Mouse (Mus musculus): Measurements from ENCODE around the gene Lmf2. TPM values are rescaled to one million over a fixed set of nuclear protein-coding genes. Genes with fewer than 3 reads are reported as not detected.

Lmf2 gene
- polyA plus RNA-seq (2016; fragmentation: Nextera tagmentation; extraction: Ambion mirVana) = 46.9 and 49.4 TPM in 2 replicates

DNA sequence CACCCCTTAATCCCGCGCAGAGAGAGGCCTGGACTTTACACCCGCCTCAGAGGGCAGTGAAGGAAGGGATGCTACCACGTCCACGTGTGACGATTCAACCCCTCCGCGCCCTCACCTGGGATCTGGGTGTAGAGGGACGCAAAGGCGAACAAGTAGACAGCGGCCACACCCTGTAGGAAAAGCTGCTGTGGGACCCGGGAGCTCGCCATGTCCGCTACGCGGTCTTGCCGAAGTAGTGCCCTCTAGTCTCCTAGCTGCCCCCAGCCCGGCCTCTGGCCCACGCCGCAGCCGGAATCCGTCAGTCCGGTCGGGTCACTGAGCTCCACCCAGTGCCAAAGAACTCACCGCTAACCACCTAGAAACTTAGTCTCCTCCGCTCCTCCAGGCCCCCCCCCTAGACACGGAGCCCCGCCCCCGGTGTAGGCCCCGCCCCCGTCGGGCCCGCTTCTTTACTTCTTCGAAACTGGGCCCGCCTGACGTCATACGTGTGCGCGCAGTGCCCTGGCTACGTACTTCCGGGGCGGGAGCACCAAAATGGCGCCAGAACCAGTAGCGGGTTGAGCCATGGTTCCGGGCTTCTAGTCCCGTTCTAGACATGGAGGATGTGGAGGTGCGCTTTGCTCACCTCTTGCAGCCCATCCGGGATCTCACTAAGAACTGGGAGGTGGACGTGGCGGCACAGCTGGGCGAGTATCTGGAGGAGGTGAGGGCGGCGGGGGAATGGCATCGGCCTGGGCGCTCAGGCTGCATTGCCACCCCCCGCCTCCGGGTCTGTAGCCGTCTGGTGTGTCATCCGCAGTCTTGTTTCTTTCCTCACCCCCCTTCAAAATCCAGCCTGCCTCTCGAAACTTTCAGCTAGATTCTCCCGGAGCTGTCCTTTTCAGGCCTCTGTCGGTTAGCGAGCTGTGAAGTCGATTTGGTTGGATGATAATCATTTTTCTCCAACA is at the start of gene Lmf2, which contains the start of gene Ncaph2:
Gene Lmf2, minus strand, starts transcription at position 419 of the 947 bp plus-strand sequence.
Gene Ncaph2, plus strand, starts transcription at position 479 of the 947 bp plus-strand sequence.
- peak within 1 kb of the TSS; percentile 94 for H3K4me3 ChIP-seq
- peaks cover 36% of the 10 kb centered on the region for H3K4me1 ChIP-seq (replicated peaks)
- H3K9me3 ChIP-seq (replicated peaks) = no peaks in the 10 kb centered on the region
- peaks cover 47% of the 10 kb centered on the region for H3K36me3 ChIP-seq
- peak; percentile 92 for ATAC-seq (ENCODE audit: insufficient number of reproducible peaks, low FRiP score)
- H3K4me2 ChIP-seq = peak within 1 kb of the TSS; percentile 84
- peak within 1 kb of the TSS; percentile 91 for H3K9ac ChIP-seq
- no peaks in the 10 kb centered on the region for H3K27me3 ChIP-seq (replicated peaks)
- WGBS = under 1% methylated on average over 64 of the region's 64 CpGs
- peak within 1 kb of the TSS; percentile 91 for H3K27ac ChIP-seq (ENCODE audit: poor library complexity, severe bottlenecking)

DNA sequence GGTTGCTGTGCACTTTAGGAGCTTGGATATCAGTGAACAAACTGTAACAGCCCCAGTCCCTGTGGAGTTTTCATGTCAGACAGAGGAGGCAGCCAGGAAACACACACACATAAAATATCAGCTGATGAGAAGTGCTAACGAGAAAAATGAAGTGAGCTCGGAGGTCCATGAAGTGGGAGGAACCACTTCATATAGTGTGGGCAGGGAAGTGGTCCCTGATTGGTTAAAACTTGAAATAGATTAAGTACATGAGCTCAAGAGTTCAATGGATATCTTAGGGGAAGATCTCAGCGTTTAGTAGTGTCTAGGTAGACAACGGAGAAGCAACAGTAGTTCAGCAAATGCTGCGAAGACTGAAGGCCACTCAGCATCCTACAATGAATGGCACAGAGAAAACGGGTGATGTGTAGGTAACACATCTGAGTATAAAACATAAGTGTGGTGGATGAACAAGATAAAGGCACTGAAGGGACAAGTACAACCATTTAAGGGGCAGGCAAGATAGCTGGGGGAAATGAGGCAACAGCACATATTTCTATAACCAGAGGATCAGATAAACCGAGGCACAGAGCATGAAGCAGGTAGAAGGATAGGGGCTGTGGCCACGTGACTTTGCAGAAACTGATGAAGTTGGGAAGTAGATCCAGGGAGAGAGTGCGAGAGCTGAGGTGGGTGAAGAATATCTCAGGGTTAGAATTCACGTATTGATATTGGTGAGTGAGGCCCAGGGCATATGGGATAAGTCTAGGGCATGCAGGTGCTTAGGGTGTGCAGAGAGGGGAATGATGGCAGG is 49.6 kb upstream of the Lmf2 start:
- Histone ChIP-seq H3K9ac (no peak overlapping the region), H3K9me3 (replicated peaks) (peaks cover 31% of the 10 kb centered on the region), H3K4me2 (no peak overlapping the region), H3K27ac (ENCODE audit: poor library complexity, severe bottlenecking) (no peak overlapping the region), H3K36me3 (no peaks in the 10 kb centered on the region), H3K27me3 (replicated peaks) (no peaks in the 10 kb centered on the region), H3K4me3 (no peak overlapping the region), H3K4me1 (replicated peaks) (no peaks in the 10 kb centered on the region)
- WGBS = 76% methylated on average over 10 of the region's 10 CpGs
- ATAC-seq (ENCODE audit: insufficient number of reproducible peaks, low FRiP score) = no peak

DNA sequence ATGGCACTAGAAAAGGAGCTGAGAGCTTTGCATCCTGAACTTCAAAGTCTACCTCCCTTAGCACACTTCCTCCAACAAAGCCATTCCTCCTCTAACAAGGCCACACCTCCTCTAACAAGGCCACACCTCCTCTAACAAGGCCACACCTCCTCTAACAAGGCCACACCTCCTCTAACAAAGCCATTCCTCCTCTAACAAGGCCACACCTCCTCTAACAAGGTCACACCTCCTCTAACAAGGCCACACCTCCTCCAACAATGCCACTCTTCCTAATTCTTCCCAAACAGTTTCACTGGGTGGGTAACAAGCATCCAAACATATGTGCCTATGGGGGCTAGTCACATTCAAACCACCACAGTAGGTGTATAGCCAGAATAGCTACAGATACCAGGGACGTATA is 47.0 kb upstream of the Lmf2 start:
- H3K9me3 ChIP-seq (replicated peaks) = peaks cover 11% of the 10 kb centered on the region; the same call in 1 of the 2 replicates
- no peaks in the 10 kb centered on the region for H3K4me1 ChIP-seq (replicated peaks)
- H3K27me3 ChIP-seq (replicated peaks) = no peaks in the 10 kb centered on the region
- H3K27ac ChIP-seq (ENCODE audit: poor library complexity, severe bottlenecking) = no peak overlapping the region
- 98% methylated on average over 1 of the region's 1 CpGs for WGBS
- H3K36me3 ChIP-seq = no peaks in the 10 kb centered on the region
- H3K4me3 ChIP-seq = no peak overlapping the region
- no peak overlapping the region for H3K4me2 ChIP-seq
- no peak overlapping the region for H3K9ac ChIP-seq
- no peak for ATAC-seq (ENCODE audit: insufficient number of reproducible peaks, low FRiP score)

DNA sequence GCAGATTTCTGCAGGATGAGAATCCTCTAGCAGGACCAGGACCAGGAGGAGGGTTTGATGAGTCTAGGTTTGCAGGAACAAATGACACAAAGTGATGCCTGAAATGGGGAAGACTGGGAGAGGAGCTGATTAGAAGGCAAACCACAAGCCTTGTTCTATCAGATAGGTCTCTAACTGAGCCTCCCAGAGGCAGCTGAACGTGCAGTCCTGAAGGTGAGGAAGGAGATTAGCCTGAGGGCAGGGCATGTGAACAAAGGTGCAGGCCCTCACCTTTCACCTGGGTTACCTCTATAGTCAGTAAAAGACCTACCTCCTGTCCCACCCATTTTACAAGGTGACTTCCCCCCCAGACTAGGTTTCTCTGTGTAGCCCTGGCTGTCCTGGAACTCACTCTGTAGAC is 44.3 kb upstream of the Lmf2 start:
- 55% methylated on average over 1 of the region's 1 CpGs for WGBS
- Histone ChIP-seq H3K9ac (no peak overlapping the region), H3K9me3 (replicated peaks) (0 out of 2 replicates have a peak, but pooled peaks cover 2% of the 10 kb centered on the region), H3K36me3 (no peaks in the 10 kb centered on the region), H3K27me3 (replicated peaks) (no peaks in the 10 kb centered on the region), H3K4me1 (replicated peaks) (no peaks in the 10 kb centered on the region), H3K27ac (ENCODE audit: poor library complexity, severe bottlenecking) (no peak overlapping the region), H3K4me2 (no peak overlapping the region), H3K4me3 (no peak overlapping the region)
- no peak for ATAC-seq (ENCODE audit: insufficient number of reproducible peaks, low FRiP score)

DNA sequence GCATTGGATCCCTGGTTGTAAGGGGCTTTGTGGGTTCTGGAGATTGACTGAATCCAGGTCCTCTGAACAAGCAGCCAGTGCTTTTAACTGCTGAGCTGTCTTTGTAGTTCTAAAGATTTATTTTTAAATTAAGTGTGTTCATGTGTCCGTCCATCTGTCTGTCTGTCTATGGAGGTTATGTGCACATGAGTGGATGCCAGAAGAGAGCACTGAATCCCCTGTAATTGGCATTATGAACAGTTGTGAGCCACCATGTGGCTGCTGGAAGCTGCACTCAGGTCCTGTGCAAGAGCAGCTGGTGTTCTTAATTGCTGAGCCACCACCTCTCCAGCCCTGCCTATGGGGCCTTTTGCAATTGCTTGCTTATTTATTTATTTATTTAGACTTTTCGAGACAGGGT is 42.7 kb upstream of the Lmf2 start:
- no peak overlapping the region for H3K9ac ChIP-seq
- H3K4me3 ChIP-seq = no peak overlapping the region
- no peaks in the 10 kb centered on the region for H3K36me3 ChIP-seq
- no peaks in the 10 kb centered on the region for H3K4me1 ChIP-seq (replicated peaks)
- H3K9me3 ChIP-seq (replicated peaks) = no peaks in the 10 kb centered on the region
- whole genome bisulfite sequencing = 85% methylated on average over 2 of the region's 2 CpGs
- ATAC-seq (ENCODE audit: insufficient number of reproducible peaks, low FRiP score) = no peak
- H3K27me3 ChIP-seq (replicated peaks) = no peaks in the 10 kb centered on the region
- H3K27ac ChIP-seq (ENCODE audit: poor library complexity, severe bottlenecking) = no peak overlapping the region
- H3K4me2 ChIP-seq = no peak overlapping the region

DNA sequence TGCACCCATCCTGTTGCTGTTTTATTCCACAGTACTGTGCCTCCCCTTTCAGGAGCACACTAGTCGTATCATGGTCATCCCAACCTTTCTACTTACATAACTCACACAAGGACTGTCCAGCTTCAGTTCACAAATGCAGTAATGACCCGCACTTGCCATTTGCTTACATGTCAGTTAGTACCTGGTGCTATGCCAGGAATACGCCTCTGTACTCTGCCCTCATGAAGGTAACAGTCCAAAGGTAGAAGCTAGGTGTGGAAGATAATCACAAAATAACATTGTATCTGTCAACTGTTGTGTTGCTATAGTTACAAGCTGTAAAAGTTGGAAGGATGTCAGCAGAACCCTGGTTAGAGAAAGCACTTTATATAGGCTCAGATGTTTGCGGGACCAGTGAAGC is 41.4 kb upstream of the Lmf2 start:
- Histone ChIP-seq H3K27ac (ENCODE audit: poor library complexity, severe bottlenecking) (no peak overlapping the region), H3K4me1 (replicated peaks) (no peaks in the 10 kb centered on the region), H3K4me3 (no peak overlapping the region), H3K9ac (no peak overlapping the region), H3K36me3 (no peaks in the 10 kb centered on the region), H3K9me3 (replicated peaks) (no peaks in the 10 kb centered on the region), H3K4me2 (no peak overlapping the region), H3K27me3 (replicated peaks) (no peaks in the 10 kb centered on the region)
- ATAC-seq (ENCODE audit: insufficient number of reproducible peaks, low FRiP score) = no peak
- WGBS = 83% methylated on average over 4 of the region's 4 CpGs

DNA sequence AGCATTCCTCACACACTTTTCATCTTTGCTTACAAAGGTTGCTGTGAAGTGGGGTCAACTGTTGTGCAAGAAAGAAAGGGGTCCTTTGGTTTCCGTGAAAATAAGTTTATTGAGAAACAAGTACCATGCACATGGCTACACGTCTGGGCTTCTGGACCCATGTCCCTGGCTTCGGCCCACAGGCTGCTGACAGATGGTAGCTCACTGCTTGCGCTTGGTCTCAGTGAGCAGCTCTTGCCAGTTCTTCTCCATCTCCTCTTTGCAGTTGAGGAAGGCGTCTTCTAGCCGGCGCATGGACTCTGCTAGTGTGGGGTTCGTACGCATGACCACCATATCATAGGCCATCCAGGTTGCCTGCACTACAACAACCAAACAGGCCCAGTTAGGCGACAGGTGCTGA is 34.6 kb upstream of the Lmf2 start:
- ATAC-seq (ENCODE audit: insufficient number of reproducible peaks, low FRiP score) = no peak
- WGBS = 89% methylated on average over 10 of the region's 10 CpGs
- Histone ChIP-seq H3K27me3 (replicated peaks) (peaks cover 36% of the 10 kb centered on the region), H3K36me3 (no peaks in the 10 kb centered on the region), H3K4me1 (replicated peaks) (no peaks in the 10 kb centered on the region), H3K4me2 (no peak overlapping the region), H3K9me3 (replicated peaks) (no peaks in the 10 kb centered on the region), H3K9ac (no peak overlapping the region), H3K27ac (ENCODE audit: poor library complexity, severe bottlenecking) (no peak overlapping the region), H3K4me3 (no peak overlapping the region)

DNA sequence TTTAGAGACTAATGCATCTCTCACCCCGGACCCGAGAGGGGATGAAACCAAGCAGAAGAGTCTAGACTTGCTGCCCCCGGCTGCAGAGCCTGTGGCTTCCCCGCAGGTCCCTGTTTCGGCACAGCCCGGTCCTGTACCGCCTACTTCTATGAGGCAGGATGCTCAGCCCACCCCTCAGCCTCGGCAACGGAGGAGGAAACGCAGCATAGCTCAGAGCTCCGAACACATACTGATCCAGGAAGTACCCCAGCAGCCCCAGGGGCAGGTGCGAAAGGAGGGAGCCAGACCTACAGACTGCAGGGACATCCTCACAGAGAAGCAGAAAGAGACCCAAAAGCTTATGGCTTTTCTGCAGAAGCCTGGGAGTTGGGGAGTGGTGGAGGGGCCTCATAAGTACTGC is 31.7 kb upstream of the Lmf2 start:
- Histone ChIP-seq H3K4me3 (no peak overlapping the region), H3K9me3 (replicated peaks) (no peaks in the 10 kb centered on the region), H3K9ac (no peak overlapping the region), H3K4me2 (no peak overlapping the region), H3K27me3 (replicated peaks) (peaks cover 52% of the 10 kb centered on the region), H3K4me1 (replicated peaks) (no peaks in the 10 kb centered on the region), H3K27ac (ENCODE audit: poor library complexity, severe bottlenecking) (no peak overlapping the region), H3K36me3 (no peaks in the 10 kb centered on the region)
- WGBS = 36% methylated on average over 12 of the region's 12 CpGs
- no peak for ATAC-seq (ENCODE audit: insufficient number of reproducible peaks, low FRiP score)

DNA sequence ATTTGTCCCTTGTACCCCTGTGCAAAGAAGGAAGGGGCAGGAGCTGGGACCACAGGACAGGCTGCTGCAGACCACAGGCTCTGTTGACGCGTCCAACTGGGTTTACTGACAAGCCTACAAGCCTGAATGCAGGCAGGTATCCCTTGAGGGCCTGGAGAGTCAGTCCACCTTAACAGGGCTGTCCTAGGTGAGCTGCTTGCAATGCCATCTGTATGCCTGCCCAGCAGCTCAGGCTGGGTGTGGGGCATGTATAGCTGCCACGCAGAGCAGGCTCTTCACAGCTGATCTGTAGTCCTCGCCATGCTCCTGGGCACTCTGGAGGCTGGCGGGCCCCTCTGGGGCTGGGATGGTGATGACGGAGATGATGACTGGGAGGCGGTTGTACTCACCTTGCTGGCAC is 29.2 kb upstream of the Lmf2 start, which contains the start of gene Klhdc7b:
Gene Klhdc7b, plus strand, starts transcription at position 301 of the 400 bp plus-strand sequence.
- Histone ChIP-seq H3K9ac (no peak within 1 kb of the TSS), H3K4me1 (replicated peaks) (peaks cover under 1% of the 10 kb centered on the region; the same call in 1 of the 2 replicates), H3K36me3 (no peaks in the 10 kb centered on the region), H3K9me3 (replicated peaks) (no peaks in the 10 kb centered on the region), H3K4me2 (no peak within 1 kb of the TSS), H3K27ac (ENCODE audit: poor library complexity, severe bottlenecking) (no peak within 1 kb of the TSS), H3K4me3 (no peak within 1 kb of the TSS), H3K27me3 (replicated peaks) (peaks cover 59% of the 10 kb centered on the region)
- WGBS = 78% methylated on average over 7 of the region's 7 CpGs
- no peak for ATAC-seq (ENCODE audit: insufficient number of reproducible peaks, low FRiP score)

DNA sequence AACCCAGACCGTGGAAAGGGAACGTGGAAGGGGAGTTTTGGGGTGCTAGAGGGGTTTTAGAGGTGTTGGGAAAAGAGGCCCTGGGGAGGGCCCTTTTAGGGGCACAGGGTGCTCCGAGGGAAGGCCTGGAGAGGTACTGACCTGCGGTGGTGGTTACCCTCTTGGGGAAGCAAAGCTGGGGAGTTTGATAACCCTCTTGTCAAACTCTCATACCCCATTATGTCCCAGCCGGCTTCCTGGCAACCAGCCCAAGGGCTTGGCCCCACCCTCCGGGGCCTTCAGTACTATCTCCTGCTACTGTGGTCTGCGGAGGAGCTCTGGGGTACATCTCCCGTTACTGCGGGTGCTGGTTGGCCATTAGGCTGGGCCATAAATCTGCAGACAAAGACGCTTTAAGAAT is 24.0 kb upstream of the Lmf2 start:
- WGBS = 13% methylated on average over 10 of the region's 10 CpGs
- Histone ChIP-seq H3K27me3 (replicated peaks) (peaks cover 54% of the 10 kb centered on the region), H3K9ac (0 out of 2 replicates have a peak overlapping the region, but pooled peaks have one; percentile 45)

More for the DNA sequence above, 24.0 kb upstream of the Lmf2 start:
- Histone ChIP-seq H3K36me3 (no peaks in the 10 kb centered on the region), H3K4me1 (replicated peaks) (peaks cover 26% of the 10 kb centered on the region), H3K4me3 (peak overlapping the region; percentile 53), H3K4me2 (peak overlapping the region; percentile 92), H3K27ac (ENCODE audit: poor library complexity, severe bottlenecking) (no peak overlapping the region), H3K9me3 (replicated peaks) (no peaks in the 10 kb centered on the region)
- ATAC-seq (ENCODE audit: insufficient number of reproducible peaks, low FRiP score) = 0 out of 2 replicates have a peak, but pooled peaks have one; percentile 12

Measured in heart, embryonic 12.5 days (tissue).